Mouse (Mus musculus) stomach, postnatal 0 days (tissue): ENCODE results near the gene Tom1l2.

Experiments used
- CTCF ChIP-seq: IDR thresholded peaks from 2 replicates; pipeline ENCODE4 v1.5.1; 2016; ENCODE audit warnings: antibody characterized with exemption, low read depth, mild to moderate bottlenecking, moderate library complexity
- EP300 ChIP-seq: optimal IDR thresholded peaks from 2 replicates; pipeline ENCODE3; 2016; ENCODE audit warnings: antibody characterized with exemption

GRCm38 (mm10) chr11:60247753-60248550 lies 104.8 kb downstream of the Tom1l2 start:
- no peak for TF ChIP-seq CTCF
- no peak for TF ChIP-seq EP300
